Mouse (Mus musculus) MEL (cell line): ENCODE results near the gene Arhgef25.

ENCODE experiments used
- BHLHE40 ChIP-seq: IDR thresholded peaks from 2 replicates; pipeline ENCODE4 v1.6.1; 2012; ENCODE audit warnings: low read depth, mild to moderate bottlenecking, inconsistent platforms, low read length, improper control_type of control experiment, borderline replicate concordance
- CTCF ChIP-seq, 3 experiments: IDR thresholded peaks in 2 of 3; conservative IDR thresholded peaks in 1 of 3; 2 replicates each; pipeline ENCODE4 v1.5.1; 2011 to 2012; ENCODE audit warnings: low read length in 3 of 3, low read depth in 2 of 3, mild to moderate bottlenecking in 2 of 3, improper control_type of control experiment in 1 of 3, inconsistent platforms in 1 of 3, mixed read lengths in 1 of 3, moderate library complexity in 1 of 3; ENCODE audit not compliant: control insufficient read depth in 1 of 3, insufficient read depth in 1 of 3, poor library complexity in 1 of 3, severe bottlenecking in 1 of 3
- MAFK ChIP-seq: IDR thresholded peaks from 2 replicates; pipeline ENCODE4 v1.6.1; 2011; ENCODE audit warnings: low read depth, mild to moderate bottlenecking, low read length, improper control_type of control experiment, borderline replicate concordance
- POLR2A ChIP-seq, 2 experiments: IDR thresholded peaks; 2 replicates each; pipeline ENCODE4 v1.6.1; 2011 to 2012; ENCODE audit warnings: low read length in 2 of 2, mild to moderate bottlenecking in 2 of 2, control low read depth in 1 of 2, improper control_type of control experiment in 1 of 2, low read depth in 1 of 2, moderate library complexity in 1 of 2; ENCODE audit not compliant: control insufficient read depth in 1 of 2, insufficient read depth in 1 of 2, poor library complexity in 1 of 2
- POLR2AphosphoS5 ChIP-seq: IDR thresholded peaks from 2 replicates; pipeline ENCODE4 v1.6.1; 2012; ENCODE audit warnings: low read depth, borderline replicate concordance, mild to moderate bottlenecking, inconsistent platforms, low read length, moderate library complexity, mixed read lengths
- UBTF ChIP-seq: IDR thresholded peaks from 2 replicates; pipeline ENCODE4 v1.6.1; 2012; ENCODE audit warnings: low read depth, mild to moderate bottlenecking, inconsistent platforms, low read length, improper control_type of control experiment, moderate library complexity, borderline replicate concordance; ENCODE audit not compliant: insufficient read depth
- ZC3H11A ChIP-seq: IDR thresholded peaks from 2 replicates; pipeline ENCODE4 v1.6.1; 2012; ENCODE audit warnings: low read depth, mild to moderate bottlenecking, inconsistent platforms, low read length, improper control_type of control experiment

DNA sequence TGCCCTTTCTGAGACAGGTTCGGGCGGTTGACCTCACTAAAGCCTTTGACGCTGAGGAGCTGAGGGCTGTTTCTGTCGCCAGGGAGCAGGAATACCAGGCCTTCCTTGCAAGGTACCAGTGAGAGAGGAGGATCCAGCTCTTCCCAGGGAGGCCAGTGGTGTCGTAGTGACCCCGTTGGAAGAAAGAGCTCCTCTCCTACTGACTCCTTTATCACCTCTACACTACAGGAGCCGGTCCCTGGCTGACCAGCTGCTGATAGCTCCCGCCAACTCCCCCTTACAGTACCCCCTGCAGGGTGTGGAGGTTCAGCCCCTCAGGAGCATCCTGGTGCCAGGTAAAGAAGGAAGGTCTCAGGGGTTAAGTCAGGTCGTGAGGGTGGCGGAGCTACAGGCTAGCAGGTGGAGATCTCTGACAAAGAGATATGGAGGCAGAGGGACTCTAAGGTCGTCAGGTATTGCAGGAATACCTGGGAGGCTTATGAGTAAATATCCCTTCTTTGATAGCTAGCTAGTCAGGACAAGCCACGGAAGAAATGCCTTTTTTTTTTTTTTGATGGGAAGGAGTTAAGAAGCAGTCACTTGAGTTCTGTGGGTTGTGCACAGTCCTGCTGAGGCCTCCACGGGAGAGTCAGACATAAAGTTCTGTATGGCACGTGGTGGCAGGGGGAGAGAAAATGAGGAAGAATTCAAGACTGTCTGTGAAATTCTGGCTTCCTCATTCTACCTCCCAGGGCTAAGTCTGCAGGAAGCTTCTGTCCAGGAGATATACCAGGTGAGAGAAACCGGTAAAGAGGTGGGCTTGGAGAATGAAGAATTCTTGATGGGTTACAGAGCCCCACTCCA, 22.9 kb downstream of the Arhgef25 start:
- TF ChIP-seq POLR2AphosphoS5 = no peak
- no peak for TF ChIP-seq UBTF
- TF ChIP-seq BHLHE40 = peak; percentile 7; the same call in 1 of the 2 replicates
- no peak for TF ChIP-seq MAFK
- TF ChIP-seq POLR2A (IDR thresholded peaks at IDR 0.05; ENCODE audit: control insufficient read depth in 1 of 2, insufficient read depth in 1 of 2, low read depth in 1 of 2, low read length in 2 of 2, poor library complexity in 1 of 2) = no peak
- TF ChIP-seq ZC3H11A = no peak
- no peak for TF ChIP-seq CTCF (IDR thresholded peaks at IDR 0.05 in 2 of 3, conservative IDR thresholded peaks at IDR 0.05 in 1 of 3; ENCODE audit: control insufficient read depth in 1 of 3, insufficient read depth in 1 of 3, low read depth in 2 of 3, low read length in 3 of 3, poor library complexity in 1 of 3, severe bottlenecking in 1 of 3)
